In genomic region chr9:84183637-84184374, GRCm38 (mm10) we compare ENCODE assay signal across 20 mouse cellular contexts.
A peak's percentile ranks its signal among the peaks of the same experiment; 100 is the strongest.
DNase-seq lines count a peak whose midpoint lies in the region; ATAC-seq and TF ChIP-seq lines count a peak whose summit lies in the region.
"Had no signal": no experiment of that assay in that cellular context is flagged by ENCODE, and none has a peak within 500 bp of the region (broad histone marks: within the 10 kb centered on the region; RNA-seq: fewer than 3 reads in every experiment).

No protein-coding gene starts in this region.

- no peaks in the 10 kb centered on the region for H3K4me1 ChIP-seq in forebrain, embryonic 14.5 days (ENCODE audit: control insufficient read depth, insufficient read depth, low read length)
- H3K4me1 ChIP-seq in forebrain, postnatal 0 days (ENCODE audit: insufficient read depth), result peaks cover 6% of the 10 kb centered on the region; the same call in 1 of the 2 replicates
- H3K4me1 ChIP-seq in limb, embryonic 12.5 days (replicated peaks), result peaks cover 7% of the 10 kb centered on the region; the same call in 1 of the 2 replicates
- no peaks in the 10 kb centered on the region for H3K4me1 ChIP-seq in limb, embryonic 10.5 days
- peaks cover 13% of the 10 kb centered on the region for H3K4me1 ChIP-seq in limb, embryonic 13.5 days
- H3K4me1 ChIP-seq in kidney, embryonic 15.5 days, result 0 out of 2 replicates have a peak, but pooled peaks cover 4% of the 10 kb centered on the region
- H3K4me1 ChIP-seq: heart, embryonic 12.5 days; liver, embryonic 12.5 days; lung, embryonic 15.5 days; midbrain, embryonic 13.5 days had no signal

- H3K9ac ChIP-seq in forebrain, embryonic 14.5 days (ENCODE audit: low read length), result no peak overlapping the region
- H3K9ac ChIP-seq in forebrain, postnatal 0 days, result no peak overlapping the region
- no peak overlapping the region for H3K9ac ChIP-seq in limb, embryonic 12.5 days (replicated peaks)
- H3K9ac ChIP-seq in limb, embryonic 13.5 days, result no peak overlapping the region
- no peak overlapping the region for H3K9ac ChIP-seq in kidney, embryonic 15.5 days
- H3K9ac ChIP-seq: forebrain, embryonic 15.5 days; heart, embryonic 12.5 days; liver, embryonic 12.5 days; lung, embryonic 15.5 days; midbrain, embryonic 13.5 days; neural tube, embryonic 12.5 days had no signal

- TF ChIP-seq CTCF in forebrain, postnatal 0 days (IDR thresholded peaks at IDR 0.05; ENCODE audit: low read depth), result no peak

- DNase-seq in forebrain, embryonic 14.5 days (ENCODE audit: low spot score), result peak; percentile 36
- no peak for DNase-seq in forebrain, postnatal 0 days
- no peak for DNase-seq in limb, embryonic 10.5 days (ENCODE audit: low spot score)
- peak; percentile 12 for DNase-seq in NIH3T3 (ENCODE audit: low read depth)
- DNase-seq in layer of hippocampus, adult 8-10 months (ENCODE audit: low spot score in 2 of 2), result no peak
- DNase-seq: adrenal gland, adult 2 months; cerebellum, adult 8-10 months; kidney, adult 8-10 months; thymus, postnatal 36 days had no signal

- H3K4me3 ChIP-seq in forebrain, embryonic 14.5 days (ENCODE audit: low read depth, low read length), result no peak overlapping the region
- H3K4me3 ChIP-seq in forebrain, postnatal 0 days (ENCODE audit: low read depth, low read length), result no peak overlapping the region
- H3K4me3 ChIP-seq in limb, embryonic 12.5 days (replicated peaks), result no peak overlapping the region
- H3K4me3 ChIP-seq in limb, embryonic 10.5 days, result no peak overlapping the region
- H3K4me3 ChIP-seq in limb, embryonic 13.5 days, result no peak overlapping the region
- H3K4me3 ChIP-seq in kidney, embryonic 15.5 days (replicated peaks), result no peak overlapping the region
- H3K4me3 ChIP-seq: erythroblast, embryonic 14.5 days; forebrain, embryonic 15.5 days; heart, embryonic 12.5 days; liver, embryonic 12.5 days; lung, embryonic 15.5 days; midbrain, embryonic 13.5 days; neural tube, embryonic 12.5 days had no signal

- no peak overlapping the region for H3K4me2 ChIP-seq in forebrain, embryonic 14.5 days (ENCODE audit: low read length)
- H3K4me2 ChIP-seq in forebrain, postnatal 0 days (ENCODE audit: low read depth), result no peak overlapping the region
- H3K4me2 ChIP-seq in limb, embryonic 12.5 days, result no peak overlapping the region
- no peak overlapping the region for H3K4me2 ChIP-seq in limb, embryonic 13.5 days (replicated peaks)
- H3K4me2 ChIP-seq in kidney, embryonic 15.5 days, result no peak overlapping the region
- H3K4me2 ChIP-seq: forebrain, embryonic 15.5 days; heart, embryonic 12.5 days; liver, embryonic 12.5 days; lung, embryonic 15.5 days; midbrain, embryonic 13.5 days; neural tube, embryonic 12.5 days had no signal

- H3K36me3 ChIP-seq in forebrain, embryonic 14.5 days (ENCODE audit: control insufficient read depth, insufficient read depth, low read length), result no peaks in the 10 kb centered on the region
- H3K36me3 ChIP-seq in forebrain, postnatal 0 days (ENCODE audit: insufficient read depth), result no peaks in the 10 kb centered on the region
- H3K36me3 ChIP-seq in limb, embryonic 12.5 days, result no peaks in the 10 kb centered on the region
- no peaks in the 10 kb centered on the region for H3K36me3 ChIP-seq in limb, embryonic 10.5 days
- H3K36me3 ChIP-seq in limb, embryonic 13.5 days, result no peaks in the 10 kb centered on the region
- H3K36me3 ChIP-seq in kidney, embryonic 15.5 days, result no peaks in the 10 kb centered on the region
- H3K36me3 ChIP-seq: forebrain, embryonic 15.5 days; heart, embryonic 12.5 days; liver, embryonic 12.5 days; lung, embryonic 15.5 days; midbrain, embryonic 13.5 days; neural tube, embryonic 12.5 days had no signal

- no peaks in the 10 kb centered on the region for H3K27me3 ChIP-seq in forebrain, embryonic 14.5 days (replicated peaks; ENCODE audit: control insufficient read depth, insufficient read depth, low read length)
- no peaks in the 10 kb centered on the region for H3K27me3 ChIP-seq in forebrain, postnatal 0 days (ENCODE audit: insufficient read depth, low read length)
- no peaks in the 10 kb centered on the region for H3K27me3 ChIP-seq in limb, embryonic 12.5 days
- H3K27me3 ChIP-seq in limb, embryonic 10.5 days (ENCODE audit: low read depth, poor library complexity, severe bottlenecking), result no peaks in the 10 kb centered on the region
- H3K27me3 ChIP-seq in limb, embryonic 13.5 days, result no peaks in the 10 kb centered on the region
- no peaks in the 10 kb centered on the region for H3K27me3 ChIP-seq in kidney, embryonic 15.5 days
- H3K27me3 ChIP-seq: CH12.LX; forebrain, embryonic 15.5 days; heart, embryonic 12.5 days; liver, embryonic 12.5 days; lung, embryonic 15.5 days; midbrain, embryonic 13.5 days; neural tube, embryonic 12.5 days had no signal

- no peaks in the 10 kb centered on the region for H3K9me3 ChIP-seq in forebrain, embryonic 14.5 days (replicated peaks; ENCODE audit: control insufficient read depth, low read length)
- no peaks in the 10 kb centered on the region for H3K9me3 ChIP-seq in forebrain, postnatal 0 days (ENCODE audit: low read length)
- H3K9me3 ChIP-seq in limb, embryonic 12.5 days, result no peaks in the 10 kb centered on the region
- no peaks in the 10 kb centered on the region for H3K9me3 ChIP-seq in limb, embryonic 10.5 days (replicated peaks)
- no peaks in the 10 kb centered on the region; the same call in 1 of the 2 replicates for H3K9me3 ChIP-seq in limb, embryonic 13.5 days
- H3K9me3 ChIP-seq in kidney, embryonic 15.5 days (replicated peaks), result no peaks in the 10 kb centered on the region
- H3K9me3 ChIP-seq: forebrain, embryonic 15.5 days; heart, embryonic 12.5 days; liver, embryonic 12.5 days; lung, embryonic 15.5 days; midbrain, embryonic 13.5 days; neural tube, embryonic 12.5 days had no signal

- 0 out of 2 replicates have a peak, but pooled peaks have one; percentile 26 for ATAC-seq in forebrain, embryonic 14.5 days
- no peak for ATAC-seq in forebrain, postnatal 0 days
- no peak for ATAC-seq in limb, embryonic 12.5 days (ENCODE audit: insufficient number of reproducible peaks, insufficient read depth, low FRiP score, low TSS enrichment, low read depth)
- peak; percentile 72 for ATAC-seq in limb, embryonic 13.5 days (ENCODE audit: low FRiP score, low read depth)
- ATAC-seq in kidney, embryonic 15.5 days (replicated peaks; ENCODE audit: low FRiP score), result no peak
- ATAC-seq: forebrain, embryonic 15.5 days; liver, embryonic 12.5 days; midbrain, embryonic 13.5 days had no signal

- WGBS in forebrain, embryonic 14.5 days, result 59% methylated on average over 6 of the region's 6 CpGs
- WGBS in forebrain, postnatal 0 days, result 41% methylated on average over 6 of the region's 6 CpGs
- WGBS in limb, embryonic 12.5 days, result 63% methylated on average over 6 of the region's 6 CpGs
- WGBS in limb, embryonic 10.5 days, result 89% methylated on average over 6 of the region's 6 CpGs
- WGBS in limb, embryonic 13.5 days, result 38% methylated on average over 6 of the region's 6 CpGs
- WGBS in kidney, embryonic 15.5 days, result 56% methylated on average over 6 of the region's 6 CpGs

- H3K27ac ChIP-seq in forebrain, embryonic 14.5 days (ENCODE audit: low read depth, low read length), result no peak overlapping the region
- H3K27ac ChIP-seq in forebrain, postnatal 0 days (ENCODE audit: low read depth, low read length), result no peak overlapping the region
- peak overlapping the region; percentile 4; the same call in 1 of the 2 replicates for H3K27ac ChIP-seq in limb, embryonic 12.5 days
- no peak overlapping the region for H3K27ac ChIP-seq in limb, embryonic 10.5 days
- H3K27ac ChIP-seq in limb, embryonic 13.5 days, result peak overlapping the region; percentile 22; the same call in 1 of the 2 replicates
- no peak overlapping the region for H3K27ac ChIP-seq in kidney, embryonic 15.5 days
- H3K27ac ChIP-seq: forebrain, embryonic 15.5 days; liver, embryonic 12.5 days; lung, embryonic 15.5 days; midbrain, embryonic 13.5 days; neural tube, embryonic 12.5 days had no signal

Comparison
In these comparisons a context has a peak if more than half of its experiments do, and no peak if none do; other contexts are left out.
1. ATAC-seq: peak in forebrain, embryonic 14.5 days (single experiment) and limb, embryonic 13.5 days (single experiment); none in forebrain, postnatal 0 days (single experiment), limb, embryonic 12.5 days (single experiment) and kidney, embryonic 15.5 days (single experiment).
2. DNase-seq: peak in forebrain, embryonic 14.5 days (single experiment) and NIH3T3 (single experiment); none in forebrain, postnatal 0 days (single experiment), limb, embryonic 10.5 days (single experiment) and layer of hippocampus, adult 8-10 months (0 of 2).
3. H3K27ac ChIP-seq: peak in limb, embryonic 12.5 days (single experiment) and limb, embryonic 13.5 days (single experiment); none in forebrain, embryonic 14.5 days (single experiment), forebrain, postnatal 0 days (single experiment), limb, embryonic 10.5 days (single experiment) and kidney, embryonic 15.5 days (single experiment).